Mouse (Mus musculus) gastrocnemius, adult 18-20 months (tissue): ENCODE measurements around the gene Abcc9. TPM values are rescaled to one million over a fixed set of nuclear protein-coding genes. Genes with fewer than 3 reads are reported as not detected.
"Not testable (repeated sequence)": the region's sequence is repeated elsewhere in the genome, so short reads cannot be mapped to it uniquely, and the experiment has no call there.

Experiments
- DNase-seq: peaks from one replicate; pipeline ENCODE4 v3.0.0; 2021; ENCODE audit warnings: low spot score
- total RNA-seq, 2 experiments: library from RNA; stranded (reverse); gene quantifications; 2 replicates each; pipeline ENCODE4 v1.2.3; 2021

Gene Abcc9
- total RNA-seq, 2 experiments from 2014 or later: 120 to 132 TPM

DNA sequence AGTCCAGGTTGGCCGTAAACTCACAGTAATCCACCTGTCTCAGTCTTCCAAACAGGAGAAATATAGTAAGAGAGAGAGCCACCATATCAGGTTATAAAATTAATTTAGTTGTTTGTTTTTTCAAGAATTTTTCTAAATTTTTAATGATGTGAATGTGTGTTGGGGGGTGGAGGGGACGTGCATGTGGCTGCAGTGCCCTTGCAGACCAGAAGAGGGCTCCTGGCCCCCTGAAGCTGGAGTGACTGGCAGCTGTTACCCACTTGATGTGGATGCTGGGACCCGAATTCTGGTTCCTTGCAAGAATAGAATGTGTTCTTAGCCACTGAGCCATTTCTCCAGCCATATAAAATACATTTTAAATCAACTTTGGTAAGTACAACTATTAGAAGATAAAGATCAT is 4.6 kb upstream of the Abcc9 start:
- DNase-seq: no peak

DNA sequence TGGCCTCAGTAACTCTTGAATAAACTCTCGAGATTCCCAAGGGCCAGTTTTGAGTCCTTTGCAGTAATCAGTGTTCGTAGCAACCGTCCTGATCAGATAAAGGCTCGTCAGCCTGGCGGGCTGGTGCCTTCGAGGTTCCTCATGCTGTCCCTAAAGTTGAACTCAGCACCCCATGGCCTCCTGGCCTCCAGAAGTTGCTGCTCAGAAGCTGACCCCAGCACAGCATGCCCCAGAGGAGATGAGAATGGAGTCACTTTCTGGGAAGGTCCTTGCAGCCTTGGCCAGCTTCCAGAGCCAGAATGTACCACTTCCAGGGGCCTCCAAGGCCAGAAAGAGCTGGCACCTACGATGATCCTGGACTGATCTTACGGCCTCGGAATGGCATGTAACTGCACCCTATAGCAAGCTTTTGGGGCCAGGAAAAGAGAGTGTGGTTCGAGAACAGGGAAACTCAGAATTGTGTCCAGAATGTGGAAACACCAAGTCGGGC is 1.4 kb upstream of the Abcc9 start:
- no peak for DNase-seq

DNA sequence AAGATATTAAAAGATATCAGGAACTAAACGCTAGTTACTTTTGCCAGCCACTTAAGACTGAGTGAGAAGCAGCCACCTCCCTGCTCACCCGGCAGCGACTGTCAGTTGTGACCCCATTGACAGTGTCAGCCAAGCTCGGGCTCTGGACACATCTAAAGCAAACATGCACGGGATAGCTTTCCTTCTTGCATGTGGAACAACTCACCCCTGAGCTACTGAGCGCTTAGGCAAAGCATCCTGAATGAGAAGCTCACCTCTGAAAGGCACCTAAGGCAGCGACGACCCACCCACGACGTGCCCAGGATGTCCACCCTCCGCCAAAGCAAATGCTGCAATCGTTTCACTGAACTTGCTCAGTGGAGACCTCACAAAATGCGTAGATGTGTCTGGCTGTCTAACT is 954 bp downstream of the Abcc9 start:
- peak; percentile 36 for DNase-seq

DNA sequence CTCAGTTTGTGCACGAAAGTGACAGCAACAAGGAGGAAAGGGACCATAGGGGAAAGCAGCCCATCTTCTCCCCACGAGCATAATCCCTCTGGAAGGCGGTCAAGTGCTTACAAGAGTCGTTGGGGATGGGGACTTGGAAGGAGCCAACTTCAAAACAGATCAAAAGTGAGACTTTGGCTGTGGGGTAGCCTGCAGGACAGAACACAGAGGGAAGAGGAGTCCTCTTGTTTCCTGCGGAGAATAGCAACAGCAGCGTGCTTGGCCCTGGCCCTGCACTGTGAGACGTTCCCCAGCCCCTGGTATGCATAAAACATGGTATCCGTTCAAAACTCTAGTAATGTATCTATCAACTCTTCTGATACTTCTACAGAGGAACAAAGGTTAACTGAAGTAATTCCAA is 1.4 kb downstream of the Abcc9 start:
- DNase-seq: no peak

DNA sequence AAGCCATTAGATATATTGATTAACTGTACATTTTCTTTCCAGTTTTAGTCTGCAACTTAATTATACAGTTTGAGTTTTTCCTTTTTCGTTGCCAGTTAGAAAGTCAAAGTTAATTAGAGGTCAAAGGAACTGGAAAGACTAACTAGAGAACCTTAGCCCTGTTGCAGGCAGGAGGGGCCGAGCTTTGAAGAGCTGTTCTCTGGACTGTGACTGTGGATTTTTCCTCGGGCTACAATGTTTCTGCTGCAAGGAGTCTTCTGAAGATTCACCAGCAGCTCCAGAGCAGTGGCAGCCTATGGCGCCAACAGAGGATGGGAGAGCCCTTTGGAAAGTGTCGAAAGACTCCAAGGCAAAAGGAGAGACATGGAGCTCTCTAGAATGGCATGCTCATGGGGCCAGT is 10.0 kb downstream of the Abcc9 start:
- no peak for DNase-seq

DNA sequence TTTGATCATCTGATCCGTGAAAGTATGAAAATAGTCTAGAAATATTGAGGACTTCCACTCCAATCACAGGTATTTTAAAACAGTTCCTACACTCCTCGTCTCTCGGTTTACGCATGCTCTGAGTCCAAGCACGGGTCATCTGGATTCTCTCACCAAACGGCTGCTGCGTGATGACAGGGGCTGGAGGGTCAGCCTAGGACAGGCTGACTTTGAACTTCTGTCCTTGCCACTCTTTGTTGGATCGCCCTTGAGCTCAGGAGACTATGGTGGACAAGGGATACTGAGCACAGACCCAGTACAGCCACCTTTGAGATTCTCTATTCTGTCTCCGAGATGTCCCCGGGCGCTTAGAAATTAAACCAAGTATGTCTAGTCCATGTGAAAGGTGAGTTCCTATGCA is 12.4 kb downstream of the Abcc9 start:
- DNase-seq: no peak

DNA sequence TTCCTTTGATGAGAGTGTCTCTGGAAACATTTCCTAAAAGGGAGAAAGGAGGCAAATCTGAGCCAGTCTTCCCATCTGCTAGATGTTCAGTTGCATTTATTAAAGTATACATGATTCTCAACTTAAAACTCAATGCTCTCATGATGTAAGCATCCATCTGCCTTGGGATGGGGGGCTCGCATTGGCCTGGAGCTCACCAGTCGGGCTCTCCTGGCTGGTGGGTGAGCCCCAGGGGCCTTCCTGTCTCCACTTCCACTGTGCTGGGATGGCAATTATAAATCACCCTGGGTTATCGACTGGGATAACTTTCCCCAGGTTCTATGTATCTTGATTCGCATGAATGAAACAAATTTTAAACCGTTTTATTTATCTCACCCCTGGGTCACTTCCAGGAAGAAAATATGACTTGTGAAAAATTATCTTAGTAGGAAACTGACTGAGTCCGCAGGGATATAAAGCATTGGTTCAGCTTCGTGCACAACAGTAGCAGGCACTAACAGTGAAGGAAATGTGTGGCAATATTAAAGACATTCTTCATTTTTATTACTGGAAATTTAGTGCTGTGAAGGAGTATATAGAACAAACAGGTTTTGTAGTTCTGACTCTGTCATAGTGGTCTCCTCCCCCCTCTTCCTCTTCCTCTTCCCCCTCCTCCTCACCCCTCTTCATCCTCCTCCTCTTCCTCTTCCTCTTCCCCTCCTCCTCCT is 19.0 kb downstream of the Abcc9 start:
- DNase-seq: no peak

DNA sequence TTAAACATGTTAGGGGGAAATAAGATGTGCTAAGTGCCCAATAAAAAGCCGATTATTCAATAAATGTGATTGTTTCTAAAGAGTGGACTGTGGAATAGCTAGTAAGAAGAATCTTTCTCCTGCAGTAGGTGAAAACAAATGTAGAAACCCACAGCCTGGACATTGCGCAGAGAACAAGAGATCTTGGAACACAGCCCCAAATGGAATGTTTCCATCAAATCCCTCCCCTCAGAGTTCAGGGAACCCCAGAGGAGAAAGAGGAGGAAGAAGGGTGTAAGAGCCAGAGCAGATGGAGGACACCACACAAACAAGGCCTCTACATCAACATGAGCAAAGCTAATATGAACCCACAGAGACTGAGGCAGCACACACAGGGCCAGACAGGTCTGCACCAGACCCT is 32.1 kb downstream of the Abcc9 start:
- peak; percentile 15 for DNase-seq

DNA sequence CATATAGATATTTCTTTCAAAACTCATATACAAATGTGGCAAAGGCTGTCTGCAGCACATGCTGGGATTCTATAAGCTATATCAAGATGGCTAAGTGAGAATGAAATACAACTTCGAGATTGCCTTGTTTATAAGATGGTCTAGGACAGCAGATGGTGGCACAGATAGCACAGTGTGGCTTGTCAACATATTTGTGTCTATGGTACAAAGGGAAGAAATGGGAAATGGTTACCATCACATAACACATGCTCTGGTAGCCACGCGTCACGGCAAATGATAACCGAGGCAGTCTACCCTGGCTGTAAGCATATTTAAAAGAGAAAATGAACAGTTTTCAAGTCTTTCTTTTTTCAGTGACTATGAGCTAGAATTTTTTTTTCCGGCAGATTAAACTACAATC is 32.8 kb downstream of the Abcc9 start:
- DNase-seq: no peak

DNA sequence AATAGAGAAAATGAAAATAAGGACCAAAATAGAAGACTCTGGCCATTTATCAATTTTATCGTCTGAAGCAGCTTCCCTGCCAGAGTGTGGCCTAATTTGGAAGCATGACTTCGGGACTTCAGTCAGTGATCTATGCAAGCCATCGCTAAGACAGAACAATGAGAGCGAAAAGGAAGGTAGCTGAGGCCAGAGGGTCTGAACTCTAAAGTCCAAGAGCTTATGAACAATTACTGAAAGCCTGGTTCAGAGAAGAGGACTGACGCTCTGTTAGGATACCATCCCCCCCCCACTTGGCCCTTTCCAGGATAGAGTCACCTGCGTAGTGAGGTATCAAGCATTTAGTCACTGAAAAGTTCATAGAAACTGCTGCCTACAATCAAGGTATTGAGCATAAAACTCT is 33.3 kb downstream of the Abcc9 start:
- DNase-seq: peak; percentile 19

DNA sequence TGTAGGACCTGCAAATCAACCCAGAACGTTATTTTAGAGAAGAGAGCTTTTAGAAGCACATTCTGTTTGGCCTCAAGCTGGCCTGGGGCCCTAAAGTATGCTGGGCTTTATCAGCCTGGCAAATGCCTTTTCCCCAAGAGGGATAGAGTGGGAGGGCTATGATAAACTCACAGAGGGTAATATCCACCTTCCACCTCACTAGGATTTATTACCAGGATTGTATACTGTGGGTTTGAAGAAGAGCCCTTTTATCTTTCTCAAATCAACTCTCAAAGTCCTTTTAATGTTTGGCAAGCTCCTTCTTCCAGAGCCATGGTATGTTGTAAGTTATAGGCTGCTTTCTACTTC is 33.7 kb downstream of the Abcc9 start:
- DNase-seq: no peak

DNA sequence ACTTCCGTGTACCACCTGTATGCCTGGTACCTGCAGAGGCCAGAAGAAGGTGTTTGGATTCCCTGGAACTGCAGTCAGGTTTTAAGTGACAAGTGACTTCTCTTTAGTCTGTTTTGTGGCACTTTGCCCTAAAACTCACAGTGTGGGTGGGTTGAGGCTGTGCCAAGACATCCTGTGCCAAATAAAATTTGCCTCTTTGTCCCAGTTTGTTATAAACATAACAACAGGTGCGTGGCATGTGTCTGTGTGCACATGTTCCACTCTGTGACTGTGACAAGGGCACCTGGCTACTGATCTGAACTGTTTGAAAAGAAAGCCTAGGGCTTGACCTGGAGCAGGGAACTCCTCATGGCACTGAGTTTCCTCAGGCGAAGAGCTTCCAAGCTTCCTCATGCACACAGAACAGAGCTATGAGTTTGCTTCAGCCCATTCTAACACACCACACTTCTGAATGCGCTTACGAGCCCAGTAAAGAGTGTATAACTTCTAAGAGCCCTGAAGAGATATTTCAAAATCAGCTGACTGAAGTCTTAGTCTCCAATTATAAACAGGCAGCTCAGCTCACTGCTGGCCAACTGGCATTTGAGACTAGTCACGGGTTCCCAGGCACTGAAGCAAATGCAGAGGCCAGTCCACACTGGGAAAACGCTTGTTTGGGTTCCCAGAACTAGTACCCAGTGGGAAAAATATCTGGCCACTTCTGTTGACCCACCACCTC is 34.3 kb downstream of the Abcc9 start:
- peak; percentile 83 for DNase-seq

DNA sequence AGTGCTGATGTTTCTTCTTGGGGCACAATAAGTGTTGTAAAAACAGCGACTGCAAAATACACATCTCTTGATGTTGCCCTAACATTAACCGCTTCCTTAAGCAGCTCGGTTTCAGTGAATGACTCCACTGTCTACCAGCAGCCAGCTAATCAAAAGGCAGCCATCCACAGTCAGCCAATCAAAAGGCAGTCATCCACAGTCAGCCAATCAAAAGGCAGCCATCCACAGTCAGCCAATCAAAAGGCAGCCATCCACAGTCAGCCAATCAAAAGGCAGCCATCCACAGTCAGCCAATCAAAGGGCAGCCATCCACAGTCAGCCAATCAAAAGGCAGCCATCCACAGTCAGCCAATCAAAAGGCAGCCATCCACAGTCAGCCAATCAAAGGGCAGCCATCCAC is 40.1 kb downstream of the Abcc9 start:
- DNase-seq: not testable (repeated sequence)

DNA sequence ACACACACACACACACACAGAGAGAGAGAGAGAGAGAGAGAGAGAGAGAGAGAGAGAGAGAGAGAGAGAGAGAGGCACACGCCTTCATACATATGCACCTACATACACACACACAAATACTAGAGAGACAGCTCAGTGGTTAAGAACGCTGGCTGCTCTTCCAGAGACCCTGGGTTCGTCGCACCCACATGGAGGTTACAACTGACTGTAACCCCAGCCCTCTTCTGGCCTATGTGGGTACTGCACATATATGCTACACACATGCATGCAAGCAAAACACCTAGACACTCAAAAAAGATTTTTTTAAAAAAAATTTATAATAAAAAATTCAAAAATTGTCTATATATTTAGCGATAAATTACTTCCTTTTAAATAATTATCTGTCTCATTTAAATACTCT is 43.1 kb downstream of the Abcc9 start:
- DNase-seq: no peak

DNA sequence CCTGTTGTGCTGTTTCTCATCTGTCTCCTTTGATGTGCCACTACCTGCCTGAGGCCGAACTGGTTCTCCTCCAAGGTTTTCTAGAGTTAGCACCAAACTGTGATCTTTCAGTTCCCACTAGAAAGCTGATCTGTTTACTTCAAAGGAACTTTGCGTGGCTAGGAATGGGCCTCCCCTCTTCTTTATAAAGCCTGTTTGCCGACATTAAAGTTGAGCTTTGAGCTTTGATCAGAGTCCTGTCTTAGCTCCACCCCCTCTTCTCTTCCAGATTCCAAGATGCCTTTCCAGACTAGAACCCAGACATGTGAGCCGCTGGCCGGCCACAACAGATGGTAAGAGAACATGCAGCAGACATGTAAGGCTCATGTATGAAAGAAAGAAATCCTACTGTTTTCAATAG is 47.6 kb downstream of the Abcc9 start:
- DNase-seq: no peak

DNA sequence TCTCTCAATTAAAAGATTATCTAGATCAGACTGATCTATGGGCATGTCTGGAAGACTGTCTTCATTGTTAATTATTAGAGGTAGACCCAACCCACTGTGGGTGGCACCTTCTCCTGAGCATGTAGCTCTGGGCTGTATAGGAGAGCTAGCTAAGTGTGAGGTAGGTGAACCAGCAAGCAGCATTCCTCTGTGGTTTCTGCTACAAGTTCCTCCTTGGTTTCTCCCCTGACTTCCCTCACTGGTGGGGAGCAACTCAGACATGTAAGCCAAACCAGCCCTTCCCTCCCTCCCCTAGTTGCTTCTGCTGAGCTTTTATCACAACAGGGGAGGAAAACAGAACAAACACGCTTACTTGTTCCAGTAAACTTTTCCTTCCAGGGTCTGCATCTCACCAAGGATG is 49.9 kb downstream of the Abcc9 start:
- DNase-seq: no peak

DNA sequence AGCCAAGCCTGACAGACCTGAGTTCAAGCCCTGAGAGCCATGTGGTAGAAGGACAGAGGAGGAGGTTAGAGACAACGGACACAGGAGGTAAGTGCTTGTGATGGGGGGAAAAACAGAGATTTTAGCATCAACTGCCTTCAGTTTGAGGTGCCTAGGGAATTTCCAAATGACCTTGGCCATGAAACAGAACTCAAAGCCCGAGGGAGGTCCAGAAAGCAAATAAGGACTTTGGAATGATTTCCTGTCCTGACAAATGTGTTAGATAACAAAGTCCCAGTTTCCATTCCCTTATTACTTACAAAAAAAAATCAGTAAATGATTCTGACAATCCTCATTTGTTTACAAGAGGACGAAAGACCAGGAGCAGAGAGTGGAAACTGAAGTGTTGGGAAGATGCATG is 52.8 kb downstream of the Abcc9 start:
- no peak for DNase-seq

DNA sequence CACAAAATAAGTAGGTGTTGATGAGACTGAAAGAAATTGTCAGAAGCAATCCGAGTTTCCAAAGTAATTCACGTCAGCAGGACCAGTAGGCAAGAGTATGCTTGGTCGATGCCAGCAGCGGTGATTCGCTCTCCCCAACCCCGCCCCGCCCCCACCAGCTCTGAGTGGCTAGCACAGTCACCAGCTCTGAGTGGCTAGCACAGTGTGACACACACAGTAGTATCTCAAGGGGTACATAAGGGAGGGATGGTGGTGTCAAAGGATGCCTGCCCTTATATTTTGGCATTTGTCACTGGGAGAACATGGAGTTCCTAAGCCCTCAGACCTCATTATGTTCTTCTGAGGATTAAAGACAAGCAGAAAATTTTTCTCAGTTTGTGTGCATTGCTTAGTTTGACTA is 56.6 kb downstream of the Abcc9 start:
- DNase-seq: no peak

DNA sequence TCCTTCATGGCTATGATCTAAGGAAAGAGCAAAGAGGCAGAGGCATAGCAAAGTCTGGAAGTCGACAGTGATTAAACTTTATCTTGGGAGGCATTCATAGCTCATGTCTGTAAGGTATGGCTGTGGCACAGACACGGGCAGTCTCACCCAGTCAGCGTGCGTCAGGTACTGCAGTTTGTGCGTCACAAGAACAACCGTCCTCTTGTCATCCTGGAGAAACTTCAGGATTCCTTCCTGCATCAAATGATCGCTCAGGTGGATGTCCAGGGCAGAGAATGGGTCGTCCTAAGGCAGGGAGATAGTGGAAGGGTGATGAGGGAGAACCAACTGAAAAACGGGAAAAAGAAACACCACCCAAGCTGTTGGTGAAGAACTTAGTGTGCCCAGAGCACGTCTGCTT is 62.8 kb downstream of the Abcc9 start:
- DNase-seq: no peak

DNA sequence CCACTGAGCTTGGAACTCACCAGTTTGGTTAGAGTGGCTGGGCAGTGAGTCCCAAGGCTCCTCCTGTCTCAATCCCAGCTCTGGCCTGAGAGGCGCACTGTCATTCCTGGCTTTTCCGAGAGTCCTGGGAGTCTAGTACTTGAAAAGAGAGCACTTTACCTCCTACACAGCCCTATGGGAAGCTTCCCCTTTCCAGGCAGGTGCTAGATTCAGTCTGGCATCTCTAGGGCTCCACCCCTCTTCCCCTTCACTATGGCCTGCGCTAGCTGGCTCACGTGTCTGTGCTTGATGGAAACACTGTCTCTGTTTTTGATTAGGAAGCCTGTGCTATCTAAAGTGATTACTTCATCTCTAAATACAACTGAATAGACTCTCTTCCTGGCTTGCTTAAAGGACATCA is 66.5 kb downstream of the Abcc9 start:
- DNase-seq: no peak

DNA sequence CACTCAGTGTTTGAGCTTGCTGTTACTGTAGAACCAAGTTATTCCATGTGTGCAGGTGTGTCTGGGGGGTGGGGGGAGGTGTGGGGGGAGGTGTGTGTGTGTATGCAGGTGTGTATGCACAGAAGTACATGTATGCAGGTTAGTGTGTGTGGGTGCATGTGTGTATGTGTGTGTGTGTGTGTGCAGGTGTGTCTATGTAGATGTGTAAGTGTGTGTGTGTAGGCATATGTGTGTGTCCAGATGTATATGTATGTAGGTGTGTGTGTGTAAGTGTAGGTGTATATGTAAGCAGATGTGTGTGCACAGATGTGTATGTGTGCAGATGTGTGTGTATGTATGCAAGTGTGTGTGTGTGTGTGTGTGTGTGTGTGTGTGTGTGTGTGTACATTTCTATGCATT is 66.9 kb downstream of the Abcc9 start:
- no peak for DNase-seq

DNA sequence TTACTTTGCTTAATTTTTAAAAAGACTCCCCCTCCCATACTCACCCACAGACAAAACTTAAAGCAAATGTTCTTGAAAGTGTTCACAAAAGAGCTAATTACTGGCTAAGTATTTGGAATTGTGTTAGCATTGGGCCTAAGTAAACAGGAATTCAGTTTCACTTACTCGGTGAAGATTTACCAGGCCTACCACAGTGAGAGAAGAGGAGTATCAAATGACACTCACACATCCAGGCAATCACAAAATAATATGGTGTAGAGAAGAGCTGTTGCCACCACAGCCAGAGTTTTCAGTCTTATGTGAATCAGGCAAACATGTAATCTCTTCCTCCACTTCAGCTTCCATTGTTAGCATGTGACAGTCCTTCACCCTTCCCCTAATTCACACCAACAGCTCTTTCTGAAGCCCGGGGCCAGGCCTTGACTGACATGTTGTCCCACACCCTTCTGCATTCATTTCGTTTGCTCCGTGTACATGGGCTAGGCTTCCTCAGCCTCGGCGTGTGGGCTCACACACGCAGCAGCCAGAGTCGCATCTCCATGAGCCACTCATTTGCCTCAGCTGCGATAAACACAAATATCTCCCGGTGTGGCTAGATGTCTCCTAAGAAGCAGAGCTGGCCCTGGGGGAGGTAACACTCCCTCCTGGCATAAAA is 67.5 kb downstream of the Abcc9 start:
- DNase-seq: no peak

DNA sequence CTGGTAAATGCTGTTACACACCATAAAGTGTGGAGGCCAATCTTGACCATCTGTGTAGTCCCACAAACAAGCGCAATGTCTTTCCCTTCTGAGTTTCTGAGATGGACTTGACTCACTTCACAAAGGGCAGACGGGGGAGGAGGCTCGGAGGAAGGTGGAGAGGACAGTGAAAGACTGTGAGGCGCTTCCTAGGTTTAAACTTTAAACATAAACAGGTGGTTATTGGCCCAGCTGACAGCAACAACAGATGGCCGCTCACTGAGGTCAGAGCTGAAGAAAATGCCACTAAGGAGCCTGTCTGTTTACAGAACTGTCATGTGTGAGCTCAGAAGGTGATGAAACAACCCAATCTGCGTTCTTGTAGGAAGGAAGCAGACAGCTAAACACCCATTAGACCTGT is 78.8 kb downstream of the Abcc9 start:
- no peak for DNase-seq
